Mouse (Mus musculus): ENCODE measurements around the gene 4930442H23Rik.

DNA sequence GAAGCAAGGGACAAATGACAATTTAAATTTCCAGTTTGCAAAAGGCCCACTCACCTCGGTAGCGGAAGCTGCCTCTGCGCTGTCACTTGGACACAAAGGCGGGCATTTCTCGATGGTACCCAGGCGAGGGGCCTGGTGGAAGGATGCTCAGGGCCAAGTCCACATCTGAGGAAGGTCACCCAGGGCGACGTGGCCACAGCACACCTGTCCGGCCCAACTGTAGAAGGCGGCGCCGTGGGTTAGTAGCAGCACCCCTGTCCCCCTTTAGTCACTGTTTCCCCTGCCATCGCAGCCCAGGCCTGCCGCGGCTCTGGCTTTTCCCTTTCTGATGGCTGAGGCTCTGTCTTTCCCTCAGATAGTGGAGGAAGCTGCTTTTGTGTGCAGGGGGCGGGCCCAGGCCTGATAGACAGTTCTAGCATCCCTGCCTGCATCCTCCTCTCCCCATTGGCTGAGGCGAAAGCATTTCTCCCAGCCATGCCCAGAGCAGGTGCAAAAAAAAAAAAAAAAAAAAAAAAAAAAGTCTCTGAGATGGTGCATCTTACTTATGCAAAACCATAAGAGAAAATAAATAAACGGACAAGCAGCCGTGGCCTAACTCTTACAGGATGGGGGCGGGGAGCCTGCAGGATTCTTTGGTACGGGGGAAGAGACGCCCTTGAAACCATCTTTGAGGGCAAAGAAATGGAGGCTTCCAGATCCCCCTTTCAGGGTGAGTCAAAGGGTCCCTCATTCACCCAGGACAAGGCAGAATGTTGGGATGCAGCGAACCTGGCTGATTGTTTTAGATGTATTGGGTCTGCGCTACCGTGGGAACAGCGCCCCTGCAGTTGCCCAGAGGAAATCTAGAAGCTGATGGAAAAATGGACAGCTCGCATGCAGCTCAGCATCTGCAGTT lies 47.0 kb upstream of the 4930442H23Rik start, which contains the start of gene Atcay:
- peak; percentile 33 for TF ChIP-seq CTCF (IDR thresholded peaks at IDR 0.05; ENCODE audit: low read depth, low read length)
- TF ChIP-seq POLR2A (IDR thresholded peaks at IDR 0.05; ENCODE audit: borderline replicate concordance, low read depth, low read length) = no peak

Data from bone marrow macrophage, adult 2 months (primary cell).